Mouse (Mus musculus) 416B (cell line): ENCODE measurements around the gene Sox5.

Source experiments
- DNase-seq: peaks from one replicate; pipeline ENCODE4 v3.0.0; 2011; ENCODE audit warnings: low read depth

Sox5 gene

GRCm38 (mm10) chr6:144716376-144716775 lies 65.4 kb downstream of the Sox5 start:
- peak; percentile 58 for DNase-seq

- no peak for DNase-seq
Measured at GRCm38 (mm10) chr6:144711841-144712240, 69.9 kb downstream of the Sox5 start.

- DNase-seq = peak; percentile 70
Measured at GRCm38 (mm10) chr6:144710816-144711215, 71.0 kb downstream of the Sox5 start.

DNA sequence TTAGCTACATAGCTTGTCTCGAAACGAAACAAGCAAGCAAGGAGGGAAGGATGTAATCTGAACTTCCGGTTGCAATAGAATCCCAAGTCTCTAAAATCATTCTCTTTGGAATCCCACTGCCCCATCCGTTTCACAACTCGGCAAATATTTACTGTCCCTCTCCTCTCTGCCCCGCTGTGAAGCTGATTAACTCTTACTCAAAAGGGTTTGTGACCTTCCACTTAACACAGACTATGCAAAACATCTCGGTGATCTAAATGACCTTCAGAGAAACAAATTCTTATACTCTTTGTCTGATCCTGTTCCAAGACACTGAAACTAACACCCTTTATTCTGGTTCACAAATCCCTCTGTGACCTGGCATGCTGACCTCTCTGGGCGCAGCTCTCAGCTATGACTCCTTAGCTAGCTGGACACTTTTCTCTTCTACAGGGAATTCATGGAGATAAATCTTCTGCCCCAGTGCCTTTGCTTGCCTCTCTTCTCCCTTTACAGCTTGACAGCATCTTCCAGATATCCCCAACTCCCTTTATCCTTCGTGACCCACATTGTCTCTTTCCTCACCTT lies 72.1 kb downstream of the Sox5 start:
- DNase-seq = no peak

GRCm38 (mm10) chr6:144708410-144708809 lies 73.4 kb downstream of the Sox5 start:
- no peak for DNase-seq

DNA sequence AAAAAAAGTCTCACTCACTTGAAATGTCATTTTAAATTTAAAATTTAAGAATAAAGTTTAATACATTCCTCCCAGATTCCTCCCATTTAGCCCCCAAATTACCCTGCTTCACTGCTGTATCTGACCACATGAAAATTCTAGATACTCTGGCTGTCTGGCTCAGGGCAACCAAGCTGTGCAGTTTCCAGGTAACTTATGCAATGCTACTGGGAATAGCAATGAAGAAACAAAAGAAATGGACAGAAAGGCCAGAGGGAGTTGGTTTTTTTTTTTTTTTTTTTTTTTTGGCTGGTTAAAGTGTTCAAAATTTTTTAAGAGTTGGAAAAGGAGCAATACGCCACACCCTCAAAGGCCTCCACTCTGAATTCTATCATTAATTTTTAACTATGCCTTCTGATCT lies 73.8 kb downstream of the Sox5 start:
- no peak for DNase-seq

- no peak for DNase-seq
Measured at GRCm38 (mm10) chr6:144704962-144705361, 76.8 kb downstream of the Sox5 start.

GRCm38 (mm10) chr6:144695660-144696059 lies 86.1 kb downstream of the Sox5 start:
- no peak for DNase-seq

GRCm38 (mm10) chr6:144693211-144693899 lies 88.4 kb downstream of the Sox5 start:
- DNase-seq = peak; percentile 67

- no peak for DNase-seq
Measured at GRCm38 (mm10) chr6:144691298-144692041, 90.3 kb downstream of the Sox5 start.

- peak; percentile 27 for DNase-seq
Measured at GRCm38 (mm10) chr6:144689076-144689475, 92.7 kb downstream of the Sox5 start.

DNA sequence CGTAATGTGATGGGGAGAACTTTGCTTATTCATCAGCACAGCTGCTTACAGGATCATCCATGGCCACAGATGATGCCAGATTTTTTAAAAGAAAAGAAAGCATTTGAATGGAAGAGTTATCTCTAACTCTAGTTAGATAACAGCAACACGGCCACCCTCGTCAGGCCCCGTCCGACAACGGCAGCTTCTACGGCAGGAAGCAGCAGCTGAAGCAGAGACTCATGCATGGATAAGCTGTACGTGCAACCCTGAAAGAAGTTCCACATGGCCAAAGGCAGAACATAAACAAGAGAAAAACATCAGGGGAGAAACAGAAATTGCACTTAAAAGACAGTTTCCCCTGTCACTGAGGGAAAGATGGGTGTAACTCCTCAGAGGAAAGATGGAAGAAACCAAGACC lies 94.1 kb downstream of the Sox5 start:
- no peak for DNase-seq

DNA sequence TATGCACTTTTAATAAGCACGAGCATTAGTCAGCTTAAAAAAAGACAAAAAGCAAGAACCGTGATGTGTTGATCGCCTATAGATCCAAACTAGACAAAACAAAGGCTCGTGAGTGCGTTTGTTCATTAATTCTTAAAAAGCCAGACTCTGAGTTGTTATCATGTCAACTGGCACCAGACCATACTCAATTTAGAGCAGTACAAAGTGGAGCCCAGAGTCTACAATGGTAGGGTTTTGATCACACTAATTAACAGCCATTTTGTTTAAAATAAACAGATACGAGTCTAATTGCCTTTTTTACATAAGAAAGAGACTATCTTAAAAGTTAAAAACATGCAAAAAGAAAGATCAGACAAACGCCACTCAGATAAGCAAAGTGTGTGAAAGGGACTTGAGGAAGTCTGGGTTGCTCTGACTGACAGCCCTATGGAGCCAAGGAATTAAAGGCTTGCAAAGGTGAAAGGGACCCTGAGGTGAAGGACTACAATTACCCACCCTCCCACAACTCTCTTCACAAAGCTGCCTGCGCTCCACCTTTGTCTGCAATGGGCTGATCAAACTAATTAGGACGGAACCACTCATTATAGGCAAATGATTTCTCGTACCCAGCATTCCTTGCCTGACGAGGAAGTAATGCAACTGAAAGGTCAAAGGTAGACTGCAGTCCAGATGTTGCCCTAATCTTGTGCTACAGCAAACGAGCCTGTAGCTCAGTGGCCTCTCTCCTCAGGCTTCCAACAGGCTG lies 100.6 kb downstream of the Sox5 start:
- DNase-seq = no peak

DNA sequence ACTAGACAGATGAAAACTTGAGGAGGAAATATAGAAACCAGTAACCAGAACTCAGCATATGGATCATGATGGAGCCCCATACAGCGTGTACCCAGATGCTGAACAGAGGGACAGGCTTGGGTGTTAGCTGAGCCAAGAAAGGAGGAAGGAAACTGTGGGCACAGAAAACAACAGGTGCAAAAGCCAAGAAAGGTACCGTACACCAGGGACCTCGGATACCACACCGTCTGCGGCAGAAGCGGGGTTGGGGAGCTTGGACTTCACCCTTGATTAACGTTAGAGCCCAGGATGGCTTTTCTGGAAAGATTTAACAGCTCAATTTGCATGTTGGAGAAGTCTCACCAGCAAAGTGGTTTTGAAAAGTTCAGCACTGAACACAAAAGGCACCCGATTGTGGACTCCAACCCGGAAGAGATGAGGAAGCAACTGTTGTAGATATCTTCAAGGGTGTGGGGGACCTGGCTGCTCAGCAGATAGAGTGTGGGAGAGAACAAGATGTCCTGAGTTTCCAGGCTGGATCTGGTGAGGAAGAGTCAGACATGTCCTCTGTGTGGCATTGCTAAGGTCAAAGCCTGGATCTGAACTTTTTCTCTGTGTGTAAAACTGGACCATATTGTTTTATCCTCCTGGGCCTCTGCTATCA lies 104.2 kb downstream of the Sox5 start:
- DNase-seq = no peak

DNA sequence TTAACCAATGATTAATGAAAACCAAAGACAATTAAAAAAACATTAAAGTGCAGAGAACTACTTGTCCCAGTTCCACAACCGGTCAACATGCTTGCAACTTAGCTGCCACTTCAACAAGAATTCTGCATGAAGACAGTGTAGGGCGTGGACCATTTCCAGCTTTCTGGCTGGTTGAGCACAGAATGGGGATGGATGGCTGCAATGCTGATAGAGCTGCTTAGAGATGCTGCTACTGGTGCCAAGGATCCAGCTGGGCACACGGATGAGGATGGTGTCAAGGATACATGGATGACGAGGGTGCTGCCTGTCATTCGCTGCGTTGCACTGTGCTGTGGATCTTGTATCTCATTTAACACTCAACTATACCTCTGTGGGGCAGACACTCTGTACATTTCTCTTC lies 106.7 kb downstream of the Sox5 start:
- DNase-seq = no peak

DNA sequence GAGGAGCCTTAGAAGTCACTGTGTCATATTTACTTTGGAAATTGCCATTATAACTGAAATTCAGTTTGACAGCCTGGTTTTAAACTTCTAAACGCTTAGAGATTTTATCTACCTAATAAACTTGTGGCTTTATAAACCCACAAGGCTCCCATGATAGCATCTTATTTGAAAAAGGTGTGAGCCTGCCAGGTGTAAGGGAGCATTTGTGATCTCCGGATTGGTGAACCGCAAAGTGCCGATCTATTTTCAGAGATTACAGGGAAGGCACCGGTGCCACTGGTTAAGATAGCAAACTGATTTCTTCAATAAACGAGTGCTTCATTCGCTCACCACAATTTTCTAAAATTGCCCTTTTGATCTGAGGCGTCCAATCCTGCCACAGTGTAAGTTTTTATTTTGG lies 107.9 kb downstream of the Sox5 start:
- no peak for DNase-seq

GRCm38 (mm10) chr6:144670433-144671167 lies 111.2 kb downstream of the Sox5 start:
- peak; percentile 76 for DNase-seq

DNA sequence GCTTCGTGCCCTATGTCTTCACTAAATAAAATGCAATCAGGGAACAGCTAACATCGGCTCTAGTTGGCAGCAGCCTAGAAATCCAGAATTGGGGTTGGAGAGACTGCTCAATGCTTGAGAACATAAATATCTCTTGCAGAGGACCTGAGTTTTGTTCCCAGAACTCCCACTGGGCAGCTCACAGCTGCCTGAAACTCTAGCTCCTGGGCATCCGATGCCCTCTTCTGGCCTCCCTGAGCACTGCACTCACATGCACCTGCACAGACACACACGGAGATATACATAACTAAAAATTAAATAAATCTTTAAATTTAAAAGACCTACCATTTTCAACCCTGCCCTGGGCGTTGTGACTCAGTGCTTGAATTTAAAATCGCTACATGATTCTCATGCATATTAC lies 115.2 kb downstream of the Sox5 start:
- no peak for DNase-seq

GRCm38 (mm10) chr6:144664765-144665164 lies 117.0 kb downstream of the Sox5 start:
- DNase-seq = no peak

DNA sequence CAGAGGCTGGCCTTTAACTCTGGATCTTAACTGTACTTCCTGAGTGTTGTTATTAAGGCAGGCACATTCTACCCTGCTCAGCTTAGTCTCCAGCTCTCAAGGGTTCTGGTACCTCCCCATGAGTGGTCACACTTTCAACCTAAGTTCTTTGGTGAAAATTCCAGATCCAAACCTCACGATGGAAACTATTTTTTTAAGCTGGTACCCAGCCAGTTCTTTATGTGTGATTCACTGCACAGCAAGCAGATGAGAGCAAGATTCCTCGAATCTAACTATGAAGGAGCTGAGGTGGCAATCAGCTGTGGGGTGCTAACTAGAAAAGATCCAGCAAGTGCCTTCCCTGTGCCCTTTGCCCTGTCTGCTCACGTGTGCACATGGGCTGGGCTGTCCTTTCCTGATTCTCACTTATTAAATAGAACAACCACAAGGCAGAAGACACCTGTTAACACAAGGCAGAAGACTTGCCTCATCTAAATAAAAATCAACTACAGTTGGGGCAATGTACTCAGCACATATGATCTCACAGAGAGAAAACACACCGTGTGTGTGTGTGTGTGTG lies 118.2 kb downstream of the Sox5 start:
- no peak for DNase-seq
